Mouse (Mus musculus) midbrain, embryonic 14.5 days (tissue): ENCODE results near the gene Tecr. TPM values are rescaled to one million over a fixed set of nuclear protein-coding genes. Genes with fewer than 3 reads are reported as not detected.

Source experiments
- ATAC-seq: fragments of 200-750 bp; cut with Nextera tagmentation; 2 replicates; pipeline ENCODE4 v1.8.0; 2017; ENCODE audit warnings: moderate number of reproducible peaks, moderate library complexity; ENCODE audit not compliant: low FRiP score, low TSS enrichment
- DNase-seq: peaks from one replicate; pipeline ENCODE4 v3.0.0-alpha.2; 2015
- H3K27ac ChIP-seq: fragments of 300-500 bp; sonication (generic); replicated peaks from 2 replicates; pipeline ENCODE4 v1.5.1; 2014; ENCODE audit warnings: mild to moderate bottlenecking, low read depth, low read length, moderate library complexity
- H3K27me3 ChIP-seq: fragments of 300-500 bp; sonication (generic); 2 replicates; pipeline ENCODE4 v1.6.1; 2014; ENCODE audit warnings: low read length, control low read depth, mixed read lengths; ENCODE audit not compliant: control insufficient read depth, insufficient read depth
- H3K36me3 ChIP-seq: fragments of 300-500 bp; sonication (generic); 2 replicates; pipeline ENCODE4 v1.6.1; 2014; ENCODE audit warnings: low read length, control low read depth; ENCODE audit not compliant: control insufficient read depth, insufficient read depth
- H3K4me1 ChIP-seq: fragments of 300-500 bp; sonication (generic); 2 replicates; pipeline ENCODE4 v1.6.1; 2014; ENCODE audit warnings: mild to moderate bottlenecking, antibody characterized with exemption, low read length, control low read depth; ENCODE audit not compliant: control insufficient read depth, insufficient read depth
- H3K4me2 ChIP-seq: fragments of 300-500 bp; sonication (generic); 2 replicates; pipeline ENCODE4 v1.6.1; 2014; ENCODE audit warnings: mild to moderate bottlenecking, low read length, moderate library complexity
- H3K4me3 ChIP-seq: fragments of 300-500 bp; sonication (generic); replicated peaks from 2 replicates; pipeline ENCODE4 v1.5.1; 2014; ENCODE audit warnings: low read depth, low read length
- H3K9ac ChIP-seq: fragments of 300-500 bp; sonication (generic); replicated peaks from 2 replicates; pipeline ENCODE4 v1.6.1; 2014; ENCODE audit warnings: mild to moderate bottlenecking, low read length, moderate library complexity
- H3K9me3 ChIP-seq: fragments of 300-500 bp; sonication (generic); 2 replicates; pipeline ENCODE4 v1.6.1; 2016; ENCODE audit warnings: low read length, control low read depth, mixed read lengths; ENCODE audit not compliant: control insufficient read depth
- WGBS: fragments of 180-500 bp; shearing (Covaris S2); extraction: QIAGEN DNeasy Blood & Tissue Kit; methylation state at CpG from one replicate; pipeline ENCODE4 v1.1.7; 2014; 5-methylcytosine and 5-hydroxymethylcytosine counted together
- polyA plus RNA-seq: library from polyadenylated mRNA; unstranded; fragments of >200 nt; fragmentation: Nextera tagmentation; extraction: Ambion mirVana; gene quantifications from 2 replicates; pipeline ENCODE4 v1.2.1, GENCODE M21; 2014

Tecr gene
- polyA plus RNA-seq, 1 experiment from 2014 or later, result 987 TPM

GRCm38 (mm10) chr8:83622389-83622989 is 14.7 kb upstream of the Tecr start:
- DNase-seq, result peak; percentile 93
- peak; percentile 91 for ATAC-seq
- WGBS, result 12% methylated on average over 23 of the region's 23 CpGs
- Histone ChIP-seq H3K9me3 (no peaks in the 10 kb centered on the region), H3K9ac (peak overlapping the region; percentile 48), H3K4me2 (peak overlapping the region; percentile 68), H3K36me3 (no peaks in the 10 kb centered on the region), H3K27me3 (no peaks in the 10 kb centered on the region), H3K27ac (no peak overlapping the region), H3K4me3 (peak overlapping the region; percentile 32), H3K4me1 (no peaks in the 10 kb centered on the region)

GRCm38 (mm10) chr8:83621691-83622388 is 14.1 kb upstream of the Tecr start:
- Histone ChIP-seq H3K27ac (no peak overlapping the region), H3K4me1 (no peaks in the 10 kb centered on the region), H3K36me3 (no peaks in the 10 kb centered on the region), H3K27me3 (no peaks in the 10 kb centered on the region), H3K4me2 (peak overlapping the region; percentile 68), H3K9ac (peak overlapping the region; percentile 48), H3K4me3 (peak overlapping the region; percentile 32), H3K9me3 (no peaks in the 10 kb centered on the region)
- 53% methylated on average over 15 of the region's 15 CpGs for WGBS
- DNase-seq (no peak), ATAC-seq (peak; percentile 64)

GRCm38 (mm10) chr8:83619568-83620285 is 12.0 kb upstream of the Tecr start:
- Histone ChIP-seq H3K27ac (no peak overlapping the region), H3K9me3 (no peaks in the 10 kb centered on the region), H3K4me1 (no peaks in the 10 kb centered on the region), H3K27me3 (no peaks in the 10 kb centered on the region), H3K4me3 (no peak overlapping the region), H3K9ac (no peak overlapping the region), H3K36me3 (no peaks in the 10 kb centered on the region), H3K4me2 (no peak overlapping the region)
- ATAC-seq (no peak), DNase-seq (no peak)
- 92% methylated on average over 9 of the region's 9 CpGs for WGBS

- Histone ChIP-seq H3K36me3 (peaks cover 8% of the 10 kb centered on the region), H3K9ac (no peak overlapping the region), H3K4me1 (no peaks in the 10 kb centered on the region), H3K9me3 (no peaks in the 10 kb centered on the region), H3K27ac (no peak overlapping the region), H3K4me3 (no peak overlapping the region), H3K4me2 (no peak overlapping the region), H3K27me3 (no peaks in the 10 kb centered on the region)
- DNase-seq, result no peak
- ATAC-seq, result no peak
- 97% methylated on average over 2 of the region's 2 CpGs for WGBS
Observed at GRCm38 (mm10) chr8:83618566-83618965, 10.8 kb upstream of the Tecr start.

GRCm38 (mm10) chr8:83617111-83617510 is 9.3 kb upstream of the Tecr start:
- 89% methylated on average over 2 of the region's 2 CpGs for WGBS
- no peak overlapping the region for H3K27ac ChIP-seq
- H3K4me3 ChIP-seq, result no peak overlapping the region

GRCm38 (mm10) chr8:83616625-83617024 is 8.9 kb upstream of the Tecr start:
- no peak overlapping the region for H3K27ac ChIP-seq
- H3K4me1 ChIP-seq, result no peaks in the 10 kb centered on the region

More at GRCm38 (mm10) chr8:83617111-83617510, 9.3 kb upstream of the Tecr start:
- peaks cover 22% of the 10 kb centered on the region for H3K36me3 ChIP-seq
- no peak for ATAC-seq
- H3K9ac ChIP-seq, result no peak overlapping the region
- DNase-seq, result no peak
- no peaks in the 10 kb centered on the region for H3K27me3 ChIP-seq
- H3K4me2 ChIP-seq, result no peak overlapping the region
- no peaks in the 10 kb centered on the region for H3K9me3 ChIP-seq
- H3K4me1 ChIP-seq, result no peaks in the 10 kb centered on the region

GRCm38 (mm10) chr8:83613695-83614094 is 5.9 kb upstream of the Tecr start:
- no peak for ATAC-seq
- WGBS, result 95% methylated on average over 4 of the region's 4 CpGs

More at GRCm38 (mm10) chr8:83616625-83617024, 8.9 kb upstream of the Tecr start:
- DNase-seq, result no peak
- H3K4me3 ChIP-seq, result no peak overlapping the region
- no peak overlapping the region for H3K4me2 ChIP-seq
- H3K9ac ChIP-seq, result no peak overlapping the region
- no peak for ATAC-seq
- H3K27me3 ChIP-seq, result no peaks in the 10 kb centered on the region
- H3K9me3 ChIP-seq, result no peaks in the 10 kb centered on the region
- peaks cover 27% of the 10 kb centered on the region for H3K36me3 ChIP-seq

GRCm38 (mm10) chr8:83611921-83612320 is 4.2 kb upstream of the Tecr start:
- 94% methylated on average over 4 of the region's 4 CpGs for WGBS
- Histone ChIP-seq H3K27me3 (no peaks in the 10 kb centered on the region), H3K36me3 (peaks cover 46% of the 10 kb centered on the region), H3K9ac (no peak overlapping the region), H3K4me1 (peaks cover 16% of the 10 kb centered on the region), H3K9me3 (no peaks in the 10 kb centered on the region), H3K4me2 (no peak overlapping the region), H3K4me3 (no peak overlapping the region), H3K27ac (no peak overlapping the region)
- DNase-seq (no peak), ATAC-seq (no peak)

More at GRCm38 (mm10) chr8:83613695-83614094, 5.9 kb upstream of the Tecr start:
- no peak overlapping the region for H3K27ac ChIP-seq
- no peak overlapping the region for H3K4me2 ChIP-seq
- peaks cover 14% of the 10 kb centered on the region for H3K4me1 ChIP-seq
- H3K27me3 ChIP-seq, result no peaks in the 10 kb centered on the region
- no peak overlapping the region for H3K4me3 ChIP-seq
- H3K9ac ChIP-seq, result no peak overlapping the region
- no peaks in the 10 kb centered on the region for H3K9me3 ChIP-seq
- DNase-seq, result no peak
- peaks cover 46% of the 10 kb centered on the region for H3K36me3 ChIP-seq
